ENCODE assay signal across 11 mouse cellular contexts in the genomic region with DNA sequence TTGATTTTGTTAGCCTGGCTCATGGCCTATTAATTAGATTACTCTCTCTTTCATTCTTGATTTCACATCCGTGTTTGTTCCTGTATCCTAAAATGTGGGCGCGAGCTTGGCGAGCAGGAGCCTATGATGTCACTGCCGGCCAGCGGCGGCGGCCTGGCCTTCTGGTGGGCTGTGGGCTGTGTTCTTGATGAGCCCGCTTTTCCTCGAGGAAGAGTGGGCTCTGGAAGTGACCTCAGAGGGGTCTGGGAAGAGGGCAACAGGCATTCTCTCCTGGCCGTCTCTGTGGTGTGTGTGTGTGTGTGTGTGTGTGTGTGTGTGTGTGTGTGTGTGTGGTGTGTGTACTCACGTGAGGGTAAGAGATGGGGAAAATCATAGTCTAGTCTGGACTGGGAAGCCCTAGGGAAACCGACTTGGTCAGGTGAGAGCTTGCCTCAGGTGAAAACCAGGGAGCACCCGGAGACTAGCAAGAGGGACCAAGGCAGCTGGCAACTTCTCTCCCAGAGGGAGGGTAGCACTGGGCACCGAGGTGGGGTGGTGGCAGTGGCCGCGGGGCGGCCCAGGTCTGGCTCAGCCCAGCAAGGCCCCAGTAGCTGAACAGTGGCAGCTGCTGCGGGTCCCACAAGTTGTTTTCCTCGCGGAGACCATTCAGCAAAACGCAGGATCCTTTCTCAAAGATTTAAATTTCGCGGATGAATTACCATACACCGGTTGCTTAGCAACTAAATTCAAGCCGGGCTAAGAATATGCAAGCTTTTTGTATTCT. TPM values are rescaled to one million over a fixed set of nuclear protein-coding genes. Genes with fewer than 3 reads are reported as not detected.
A peak's percentile ranks its signal among the peaks of the same experiment; 100 is the strongest.
DNase-seq lines count a peak whose midpoint lies in the region; ATAC-seq and TF ChIP-seq lines count a peak whose summit lies in the region.
"Had no signal": no experiment of that assay in that cellular context is flagged by ENCODE, and none has a peak within 500 bp of the region (broad histone marks: within the 10 kb centered on the region; RNA-seq: fewer than 3 reads in every experiment).

No protein-coding gene starts in this region.

- intact Hi-C loops in heart, postnatal 10 days (cut with DNase I), result no loop called here

- no peak for ATAC-seq in embryonic facial prominence, embryonic 13.5 days (ENCODE audit: insufficient number of reproducible peaks, insufficient read depth, low FRiP score, low TSS enrichment, low read depth)
- ATAC-seq in midbrain, postnatal 0 days (ENCODE audit: low FRiP score), result peak; percentile 70

- H3K36me3 ChIP-seq in embryonic facial prominence, embryonic 13.5 days, result no peaks in the 10 kb centered on the region
- H3K36me3 ChIP-seq in kidney, adult 2 months (ENCODE audit: control insufficient read depth, insufficient read depth, low read length), result no peaks in the 10 kb centered on the region; the same call in 1 of the 2 replicates
- no peaks in the 10 kb centered on the region for H3K36me3 ChIP-seq in midbrain, postnatal 0 days (ENCODE audit: insufficient read depth, low read length)
- H3K36me3 ChIP-seq: heart, embryonic 15.5 days; limb, embryonic 15.5 days had no signal

- no peaks in the 10 kb centered on the region for H3K9me3 ChIP-seq in embryonic facial prominence, embryonic 13.5 days
- no peaks in the 10 kb centered on the region for H3K9me3 ChIP-seq in midbrain, postnatal 0 days (ENCODE audit: low read length)
- H3K9me3 ChIP-seq: heart, embryonic 15.5 days; limb, embryonic 15.5 days had no signal

- no peak for TF ChIP-seq POLR2A in kidney, adult 2 months (IDR thresholded peaks at IDR 0.05; ENCODE audit: low read depth, low read length)

- DNase-seq in heart, adult 11 months, result peak; percentile 77
- no peak for DNase-seq in heart, postnatal 10 days
- DNase-seq in kidney, adult 2 months, result peak; percentile 66
- DNase-seq in midbrain, postnatal 0 days (ENCODE audit: low spot score), result peak; percentile 82
- no peak for DNase-seq in urinary bladder, postnatal 36 days (ENCODE audit: low spot score in 2 of 2)
- no peak for DNase-seq in ovary, postnatal 36 days (ENCODE audit: low spot score)
- no peak for DNase-seq in spleen, postnatal 10 days (ENCODE audit: low spot score in 2 of 2)
- DNase-seq: B cell, adult 2 months had no signal

- H3K4me2 ChIP-seq in embryonic facial prominence, embryonic 13.5 days, result peak overlapping the region; percentile 58
- H3K4me2 ChIP-seq in midbrain, postnatal 0 days (ENCODE audit: low read depth, low read length, poor library complexity, severe bottlenecking), result peak overlapping the region; percentile 62
- H3K4me2 ChIP-seq: heart, embryonic 15.5 days; limb, embryonic 15.5 days had no signal

- TF ChIP-seq CTCF in kidney, adult 2 months (conservative IDR thresholded peaks at IDR 0.05; ENCODE audit: insufficient read depth, insufficient read length, low read depth, low read length), result no peak
- TF ChIP-seq CTCF in midbrain, postnatal 0 days (IDR thresholded peaks at IDR 0.05), result no peak

- peaks cover 15% of the 10 kb centered on the region for H3K4me1 ChIP-seq in embryonic facial prominence, embryonic 13.5 days
- H3K4me1 ChIP-seq in kidney, adult 2 months (ENCODE audit: control insufficient read depth, insufficient read depth, low read length), result peaks cover 3% of the 10 kb centered on the region
- H3K4me1 ChIP-seq in midbrain, postnatal 0 days (ENCODE audit: insufficient read depth, low read length), result peaks cover 5% of the 10 kb centered on the region; the same call in 1 of the 2 replicates

- peak overlapping the region; percentile 83 for H3K27ac ChIP-seq in embryonic facial prominence, embryonic 13.5 days
- H3K27ac ChIP-seq in kidney, adult 2 months (ENCODE audit: insufficient read depth, low read depth, low read length), result peak overlapping the region; percentile 93
- H3K27ac ChIP-seq in midbrain, postnatal 0 days (ENCODE audit: low read depth, low read length), result peak overlapping the region; percentile 75
- H3K27ac ChIP-seq: heart, embryonic 15.5 days; limb, embryonic 15.5 days had no signal

- H3K4me3 ChIP-seq in embryonic facial prominence, embryonic 13.5 days, result peak overlapping the region; percentile 33
- H3K4me3 ChIP-seq in kidney, adult 2 months (ENCODE audit: insufficient read depth, low read depth, low read length), result 0 out of 2 replicates have a peak overlapping the region, but pooled peaks have one; percentile 27
- H3K4me3 ChIP-seq in midbrain, postnatal 0 days (ENCODE audit: low read depth, low read length), result peak overlapping the region; percentile 31
- H3K4me3 ChIP-seq: heart, embryonic 15.5 days; limb, embryonic 15.5 days had no signal

- peaks cover 91% of the 10 kb centered on the region for H3K27me3 ChIP-seq in embryonic facial prominence, embryonic 13.5 days
- H3K27me3 ChIP-seq in kidney, adult 2 months (replicated peaks; ENCODE audit: control insufficient read depth, insufficient read depth, low read length), result peaks cover 5% of the 10 kb centered on the region; the same call in 1 of the 2 replicates
- H3K27me3 ChIP-seq in midbrain, postnatal 0 days (ENCODE audit: insufficient read depth, low read length), result no peaks in the 10 kb centered on the region

- peak overlapping the region; percentile 69 for H3K9ac ChIP-seq in embryonic facial prominence, embryonic 13.5 days
- H3K9ac ChIP-seq in midbrain, postnatal 0 days (replicated peaks; ENCODE audit: low read length, poor library complexity, severe bottlenecking), result peak overlapping the region; percentile 59
- H3K9ac ChIP-seq: heart, embryonic 15.5 days; limb, embryonic 15.5 days had no signal

- 3% methylated on average over 26 of the region's 26 CpGs for WGBS in embryonic facial prominence, embryonic 13.5 days
- 14% methylated on average over 26 of the region's 26 CpGs for WGBS in kidney, adult 2 months
- 9% methylated on average over 26 of the region's 26 CpGs for WGBS in midbrain, postnatal 0 days

RNA-seq across cellular contexts. Expression of a gene that starts 8.5 kb away (rescaled TPM):
- total RNA-seq in heart, postnatal 10 days (2021), result not detected
- polyA plus RNA-seq in embryonic facial prominence, embryonic 13.5 days (2015; fragmentation: Nextera tagmentation; extraction: Ambion mirVana), result 11.4 and 13.4 TPM in 2 replicates
- polyA plus RNA-seq in kidney, adult 2 months (2012; rRNA removed), result 14.4 and 18.0 TPM in 2 replicates
- 45.2 and 48.4 TPM in 2 replicates for total RNA-seq in midbrain, postnatal 0 days (2014; rRNA removed)
- polyA plus RNA-seq in midbrain, postnatal 0 days (2015; fragmentation: Nextera tagmentation; extraction: Ambion mirVana), result 11.5 and 12.0 TPM in 2 replicates

Comparison
In these comparisons a context has a peak if more than half of its experiments do, and no peak if none do; other contexts are left out.
1. DNase-seq: peak in heart, adult 11 months (single experiment), kidney, adult 2 months (single experiment) and midbrain, postnatal 0 days (single experiment); none in heart, postnatal 10 days (0 of 2), urinary bladder, postnatal 36 days (0 of 2), ovary, postnatal 36 days (single experiment) and spleen, postnatal 10 days (0 of 2).
2. Peak in every context shown above with its lines, with median percentiles within 50 percentile points of each other: H3K27ac ChIP-seq and H3K4me3 ChIP-seq.